Mouse (Mus musculus) ovary, postnatal 14 days (tissue): ENCODE measurements around the gene Nvl.

Experiments
- DNase-seq: peaks from one replicate; pipeline ENCODE4 v3.0.0; 2022; ENCODE audit warnings: low spot score

The Nvl gene

DNA sequence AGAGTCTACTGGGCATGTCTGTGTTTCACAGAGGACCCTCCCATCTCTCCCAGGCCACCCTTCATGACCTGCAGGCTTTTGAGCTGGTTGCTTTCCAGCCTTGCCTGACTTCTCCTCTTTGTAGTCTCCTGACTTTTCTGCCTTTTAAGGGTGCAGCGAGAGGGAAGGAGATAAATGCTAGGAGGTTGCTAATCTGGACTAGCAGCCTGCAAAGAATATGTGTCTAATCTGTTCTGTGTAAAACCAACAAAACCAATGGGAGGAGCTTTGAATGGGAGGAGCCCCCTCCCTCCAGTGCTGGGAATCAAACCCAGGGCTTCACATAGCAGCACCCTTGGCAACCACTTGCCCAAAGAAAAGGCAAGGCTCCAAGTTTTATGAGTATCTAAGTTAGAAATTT lies 75.7 kb downstream of the Nvl start:
- DNase-seq = no peak

DNA sequence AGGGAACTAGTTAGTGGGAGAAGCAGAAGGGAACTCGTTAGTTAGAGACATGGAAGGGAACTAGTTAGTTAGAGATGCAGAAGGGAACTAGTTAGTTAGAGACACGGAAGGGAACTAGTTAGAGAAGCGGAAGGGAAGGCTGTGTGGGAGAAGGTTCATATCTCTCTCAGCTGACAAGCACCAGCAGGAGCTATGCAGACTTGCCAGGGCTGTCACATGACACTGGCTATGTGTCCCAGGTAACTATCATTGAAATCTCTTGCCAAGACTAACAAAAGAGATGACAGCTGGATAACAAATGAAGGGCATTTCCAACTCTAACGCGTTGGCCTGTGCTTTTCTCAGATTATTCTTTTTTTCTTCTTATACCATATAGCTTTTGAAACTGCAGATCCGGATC lies 79.4 kb downstream of the Nvl start:
- DNase-seq = no peak

DNA sequence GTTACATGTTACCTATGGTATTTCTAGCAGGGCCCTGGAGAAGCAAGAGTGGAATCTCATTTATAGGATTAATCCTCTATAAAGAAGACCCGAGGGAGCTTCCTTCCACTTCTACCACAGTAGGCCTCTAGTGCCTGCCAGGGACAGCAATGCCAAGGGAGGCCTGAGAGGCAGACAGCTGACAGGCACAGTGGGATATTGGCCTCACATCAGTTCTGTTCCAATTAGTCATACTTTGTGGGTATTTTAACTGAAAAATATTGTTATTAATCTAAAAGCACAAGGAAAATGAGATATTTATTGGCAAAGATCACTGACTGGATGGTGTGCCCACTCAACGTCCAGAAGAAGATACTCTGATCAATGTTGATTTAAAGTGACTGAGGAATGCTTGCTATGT lies 80.0 kb downstream of the Nvl start:
- DNase-seq = no peak

DNA sequence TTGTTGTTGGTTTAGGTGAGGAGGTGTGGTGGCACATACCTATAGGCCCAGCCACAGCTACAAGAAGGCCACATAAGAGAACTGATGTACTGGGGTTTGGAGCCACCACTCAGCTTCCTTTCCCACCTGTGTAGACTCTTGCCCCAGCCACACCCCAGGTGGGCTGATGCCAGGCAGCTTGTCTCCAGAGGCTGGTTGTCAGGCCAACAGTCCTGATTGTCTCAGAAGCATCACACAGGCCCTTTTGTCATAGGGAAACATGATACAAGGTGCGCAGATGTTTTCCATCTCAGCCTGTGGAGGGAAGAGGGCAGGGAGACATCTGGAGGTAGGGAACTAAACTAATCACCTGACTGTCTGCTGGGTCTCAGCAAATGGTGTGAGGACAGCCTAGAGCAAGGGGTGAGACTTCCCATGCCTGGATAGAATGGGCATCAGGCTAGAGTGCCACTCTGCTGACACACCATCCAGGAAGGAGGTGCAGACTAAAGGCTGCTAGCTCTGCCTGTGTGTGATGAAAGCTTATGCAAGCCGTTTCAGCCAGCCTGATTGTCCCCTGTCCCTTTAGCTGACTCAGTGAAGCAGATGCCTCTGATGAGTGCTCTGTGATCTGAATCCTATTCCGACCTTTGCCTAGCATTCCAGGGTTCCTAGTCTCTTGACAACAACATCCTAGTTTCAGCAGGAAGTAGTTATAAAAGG lies 82.1 kb downstream of the Nvl start:
- no peak for DNase-seq

DNA sequence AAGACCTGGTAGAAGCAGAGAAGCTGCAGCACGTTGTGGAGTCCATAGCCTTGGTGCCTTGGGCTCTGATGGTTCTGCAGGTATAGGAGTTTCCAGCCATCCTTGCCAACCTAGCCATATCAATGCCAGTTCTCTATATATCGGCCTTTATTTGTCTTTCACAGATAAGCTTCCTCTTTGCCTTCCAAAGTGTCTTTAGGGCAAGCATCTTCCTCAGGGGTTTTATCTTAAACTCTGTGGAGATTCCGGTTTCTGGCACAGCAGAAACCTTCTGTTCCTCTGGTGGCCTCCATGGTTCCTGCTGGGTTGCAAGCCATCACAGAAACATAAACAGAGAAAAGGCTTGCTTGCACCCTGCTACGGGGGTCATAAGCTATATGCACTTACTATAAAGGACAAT lies 91.1 kb downstream of the Nvl start:
- no peak for DNase-seq

DNA sequence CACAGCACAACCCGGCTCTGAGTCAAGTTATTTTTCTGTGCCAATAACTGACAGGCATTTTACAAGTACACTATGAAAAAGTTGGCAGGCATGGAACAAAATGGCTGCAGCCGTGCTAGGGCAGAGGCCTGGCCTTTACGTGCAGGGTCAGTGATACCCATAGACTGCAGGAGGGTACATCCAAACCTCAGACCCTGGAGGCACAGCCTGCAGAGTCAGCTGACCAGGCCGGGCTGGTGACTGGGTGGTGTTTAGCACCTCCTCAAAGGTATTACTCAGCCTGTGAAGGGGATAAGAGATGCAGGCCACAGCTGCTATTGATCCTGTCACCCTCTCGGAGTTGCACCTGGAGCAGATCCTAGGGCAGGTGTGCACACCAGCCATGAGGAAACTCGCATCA lies 93.1 kb downstream of the Nvl start, which contains the start of gene 9130409I23Rik:
Gene 9130409I23Rik (plus strand): TSS at position 301 of the 400 bp plus-strand sequence.
- no peak for DNase-seq

DNA sequence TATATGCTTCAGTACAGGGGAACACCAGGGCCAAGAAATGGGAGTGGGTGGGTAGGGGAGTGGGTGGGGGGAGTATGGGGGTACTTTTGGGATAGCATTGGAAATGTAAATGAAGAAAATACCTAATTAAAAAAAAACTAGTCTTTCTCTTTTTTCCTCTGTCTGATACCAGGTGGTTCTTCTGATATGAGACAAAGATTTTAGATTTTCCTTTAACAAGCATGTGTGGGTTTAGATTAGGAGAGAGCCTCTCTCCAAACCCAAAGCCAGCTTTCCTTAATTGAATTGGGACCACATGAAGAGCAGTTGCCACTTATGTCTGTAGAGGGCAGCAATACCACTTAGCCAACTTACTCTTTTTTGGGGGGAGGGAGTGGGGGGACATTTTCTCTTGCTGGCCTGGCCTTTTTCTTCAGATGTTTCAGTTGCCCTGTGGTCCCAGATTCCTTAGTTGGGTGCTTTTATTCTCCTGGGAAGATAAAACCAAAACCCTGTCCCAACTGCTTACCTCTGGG lies 94.6 kb downstream of the Nvl start:
- no peak for DNase-seq

DNA sequence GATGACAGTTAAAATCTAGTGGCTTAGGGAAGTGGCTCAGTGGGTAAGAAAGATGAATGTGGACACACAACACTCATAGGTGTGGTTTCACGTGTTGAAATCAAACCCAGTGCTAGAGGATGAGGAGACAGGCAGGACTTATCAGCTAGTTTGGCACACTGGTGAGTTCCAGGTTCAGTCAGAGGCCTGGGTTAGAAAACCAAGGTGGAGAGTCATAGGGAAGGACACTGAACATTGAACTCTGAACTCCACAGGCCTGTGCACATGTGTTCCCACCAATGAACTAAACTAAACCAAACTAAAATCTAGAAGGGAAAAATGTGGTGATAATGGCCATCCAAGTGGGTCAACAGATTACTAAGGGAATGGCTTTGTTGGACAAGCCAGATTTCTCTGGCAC lies 96.5 kb downstream of the Nvl start:
- no peak for DNase-seq

DNA sequence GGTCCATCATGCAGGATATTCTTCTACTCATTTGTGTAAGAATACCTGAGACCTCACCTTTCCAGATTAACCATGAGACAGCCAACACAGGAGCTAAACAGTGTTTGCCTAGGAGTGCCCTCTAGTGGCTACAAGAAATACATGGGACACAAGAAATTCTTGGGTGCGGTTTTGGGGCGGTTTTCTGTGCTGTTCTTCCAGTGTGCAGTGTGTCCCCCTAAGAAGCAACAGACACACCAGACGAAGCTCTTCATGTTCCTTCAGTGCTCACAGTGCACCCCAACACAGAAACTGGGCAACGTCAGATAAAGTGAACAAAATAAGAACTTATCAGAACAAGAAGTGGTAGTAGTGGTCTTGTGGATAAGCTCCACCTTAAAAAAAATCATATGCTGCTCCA lies 104.4 kb downstream of the Nvl start:
- DNase-seq = no peak

DNA sequence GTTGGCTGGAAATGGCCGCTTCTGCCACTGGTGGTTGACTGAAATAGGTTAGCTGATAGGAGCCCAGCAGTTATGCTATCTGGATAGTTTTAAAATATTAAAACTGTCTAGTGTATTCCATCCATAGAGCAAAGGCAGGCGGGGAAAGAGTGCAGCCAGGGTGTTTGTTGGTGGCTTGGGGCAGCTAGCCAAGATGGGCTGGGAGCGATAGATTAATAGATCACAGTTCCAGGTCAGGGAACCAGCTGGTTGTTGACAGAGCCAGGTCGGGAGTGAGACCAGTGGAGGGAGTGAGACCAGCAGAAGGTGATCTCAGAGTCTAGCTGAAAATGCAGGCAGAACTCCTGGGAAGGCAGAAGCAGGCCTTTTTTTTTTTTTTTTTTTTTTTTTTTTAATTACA lies 106.4 kb downstream of the Nvl start:
- no peak for DNase-seq
